Mouse (Mus musculus) urinary bladder, postnatal 4 days (tissue): ENCODE data around the gene Snx29.
"Not testable (repeated sequence)": the region's sequence is repeated elsewhere in the genome, so short reads cannot be mapped to it uniquely, and the experiment has no call there.

ENCODE experiments used
- DNase-seq, 2 experiments: peaks; one replicate each; pipeline ENCODE4 v3.0.0; 2021 to 2022; ENCODE audit warnings: low spot score in 2 of 2

Snx29 gene

DNA sequence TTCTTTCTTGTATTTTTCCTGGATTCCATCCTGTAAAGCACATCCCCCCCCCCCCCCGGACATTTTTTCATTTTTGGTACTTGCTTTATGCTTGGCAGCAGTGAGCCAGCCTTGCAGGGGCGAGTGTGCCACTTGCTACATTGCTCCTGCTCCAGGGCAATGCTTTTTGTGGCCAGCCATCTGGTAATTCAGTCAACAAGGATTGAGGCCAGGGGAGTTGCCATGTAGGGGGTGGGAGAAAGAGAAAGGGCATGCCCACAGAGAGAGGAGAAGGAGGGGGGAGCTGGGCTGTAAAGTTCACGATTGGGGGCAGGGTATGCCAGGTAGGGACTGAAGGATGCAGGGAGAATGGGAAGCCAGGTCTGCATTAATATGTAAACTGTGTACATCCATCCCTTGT, 210.7 kb downstream of the Snx29 start:
- DNase-seq = no peak

DNA sequence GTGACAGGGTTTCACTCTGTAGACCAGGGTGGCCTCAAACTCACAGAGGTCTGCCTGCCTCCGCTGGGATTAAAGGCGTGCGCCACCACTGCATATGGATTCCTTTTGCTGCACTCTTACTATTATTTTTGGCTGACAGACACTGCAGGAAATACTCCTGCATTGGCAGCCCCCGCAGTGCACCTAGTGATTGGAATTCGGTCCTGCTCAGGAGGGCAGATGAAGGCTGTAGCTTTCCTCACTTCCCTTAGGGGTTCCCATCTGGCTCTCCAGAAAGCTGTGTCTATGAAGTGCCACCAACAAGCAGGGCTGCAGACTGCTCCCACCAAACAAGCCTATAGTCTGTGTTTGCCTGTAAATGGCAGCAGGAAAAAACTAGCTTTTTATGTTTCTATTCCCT, 215.0 kb downstream of the Snx29 start:
- DNase-seq = no peak

GRCm38 (mm10) chr16:11538191-11538590, 215.5 kb downstream of the Snx29 start:
- DNase-seq = peak in 1 of 2 experiments; percentile 49

GRCm38 (mm10) chr16:11540961-11541360, 218.3 kb downstream of the Snx29 start:
- no peak for DNase-seq

DNA sequence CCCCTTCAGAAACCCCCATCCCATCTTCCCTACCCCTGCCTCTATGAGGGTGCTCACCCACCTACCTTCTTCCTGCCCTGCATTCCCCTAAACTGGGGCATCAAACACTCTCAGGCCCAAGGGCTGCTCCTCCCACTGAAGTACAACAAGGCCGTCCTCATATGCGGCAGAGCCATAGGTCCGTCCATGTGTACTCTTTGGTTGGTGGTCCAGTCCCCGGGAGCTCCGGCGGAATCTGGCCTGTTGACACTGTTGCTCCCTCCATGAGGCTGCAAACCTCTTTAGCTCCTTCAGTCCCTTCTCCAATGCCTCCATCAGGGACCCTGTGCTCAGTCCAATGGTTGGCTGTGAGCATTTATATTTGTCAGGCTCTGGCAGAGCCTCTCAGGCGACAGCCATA, 219.1 kb downstream of the Snx29 start:
- DNase-seq = peak in 1 of 2 experiments; percentile 55

DNA sequence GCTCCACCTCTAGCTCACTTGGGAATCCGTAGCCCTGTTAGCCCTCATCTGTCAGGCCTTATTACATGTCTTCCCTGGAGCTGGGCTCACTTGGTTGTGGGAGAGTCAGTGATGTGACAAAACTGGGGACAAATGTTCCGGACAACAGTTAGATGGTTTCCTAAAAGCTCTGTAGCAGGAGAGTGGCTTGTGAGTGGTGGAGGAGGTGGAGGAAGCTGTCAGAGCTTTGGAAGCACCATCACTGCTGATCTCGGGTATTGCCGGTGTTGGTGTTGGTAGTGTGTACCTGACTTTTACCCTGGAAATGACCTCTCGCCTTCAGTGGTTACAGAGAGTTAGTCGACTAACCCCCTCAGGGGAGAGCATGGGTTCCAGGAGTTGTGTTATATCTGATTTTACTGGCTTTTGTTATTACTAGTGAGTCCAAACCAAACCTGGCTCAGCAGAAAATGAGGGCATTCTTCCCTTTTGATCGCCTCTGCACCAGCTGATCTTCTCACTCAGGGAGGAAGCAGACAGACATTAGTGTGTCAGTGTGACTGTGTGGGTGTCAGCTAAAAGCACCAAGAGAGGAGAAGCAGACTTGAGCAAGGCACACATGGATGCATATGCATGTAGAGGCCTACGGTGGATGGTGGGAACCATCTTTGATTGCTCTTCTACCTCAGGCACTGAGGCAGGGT, 227.5 kb downstream of the Snx29 start:
- DNase-seq = no peak

GRCm38 (mm10) chr16:11561714-11562113, 239.0 kb downstream of the Snx29 start:
- DNase-seq = no peak

DNA sequence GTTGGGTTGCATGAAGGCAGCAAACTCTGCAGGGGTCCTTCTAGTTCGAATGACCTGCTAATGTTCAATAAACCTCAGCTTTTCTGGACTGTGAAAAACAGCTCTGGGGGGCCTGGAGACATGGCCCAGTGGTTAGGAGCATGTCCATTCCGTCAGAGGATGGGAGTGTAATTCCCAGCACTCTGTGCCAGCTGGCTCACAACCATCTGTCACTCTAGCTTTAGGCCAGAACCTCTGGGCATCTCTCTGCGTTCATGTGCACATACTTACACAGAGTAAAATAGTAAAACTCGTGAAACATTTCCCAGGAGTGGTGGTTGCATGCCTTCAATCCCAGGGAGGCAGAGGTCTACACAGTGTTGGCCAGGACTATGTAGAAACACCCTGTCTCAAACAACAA, 241.1 kb downstream of the Snx29 start:
- DNase-seq = no peak

DNA sequence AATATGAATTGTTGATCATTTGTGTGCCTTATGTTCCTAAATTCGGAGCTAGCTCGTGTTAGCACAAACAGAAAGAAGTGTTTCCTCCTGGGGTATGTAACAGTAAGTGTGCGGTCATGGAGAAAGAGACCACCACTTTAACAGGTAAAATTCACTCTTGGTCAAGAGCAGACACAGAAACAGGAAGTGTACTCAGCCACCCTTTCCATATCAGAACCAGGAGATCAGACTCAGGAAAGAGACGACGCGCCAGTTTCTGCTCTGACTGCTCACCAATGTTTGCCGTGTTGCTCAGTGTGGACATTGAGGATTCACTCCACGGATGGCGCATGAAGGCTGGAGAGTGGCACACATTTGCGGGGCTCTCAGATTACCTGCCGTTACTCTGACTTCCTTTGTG, 242.4 kb downstream of the Snx29 start:
- DNase-seq = no peak

DNA sequence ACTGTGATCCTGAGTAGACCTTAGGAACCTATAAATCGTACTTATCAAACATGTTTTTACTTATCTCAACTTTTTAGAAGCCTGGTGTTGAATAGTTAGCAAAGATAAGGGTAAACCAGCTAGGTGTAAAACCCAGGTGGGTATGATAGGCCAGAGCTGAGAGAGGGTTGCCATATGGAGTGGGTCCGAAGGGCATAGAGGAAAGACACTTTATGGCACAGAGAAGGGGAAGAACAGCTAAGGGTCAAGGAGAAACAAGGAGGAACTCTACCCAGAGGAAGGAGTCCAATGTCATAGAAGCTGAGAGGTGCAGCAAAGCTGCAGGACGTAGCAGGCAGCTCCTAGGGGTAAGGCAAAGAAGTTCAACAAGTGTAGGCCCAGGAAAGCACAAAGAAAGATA, 244.9 kb downstream of the Snx29 start:
- DNase-seq = no peak

DNA sequence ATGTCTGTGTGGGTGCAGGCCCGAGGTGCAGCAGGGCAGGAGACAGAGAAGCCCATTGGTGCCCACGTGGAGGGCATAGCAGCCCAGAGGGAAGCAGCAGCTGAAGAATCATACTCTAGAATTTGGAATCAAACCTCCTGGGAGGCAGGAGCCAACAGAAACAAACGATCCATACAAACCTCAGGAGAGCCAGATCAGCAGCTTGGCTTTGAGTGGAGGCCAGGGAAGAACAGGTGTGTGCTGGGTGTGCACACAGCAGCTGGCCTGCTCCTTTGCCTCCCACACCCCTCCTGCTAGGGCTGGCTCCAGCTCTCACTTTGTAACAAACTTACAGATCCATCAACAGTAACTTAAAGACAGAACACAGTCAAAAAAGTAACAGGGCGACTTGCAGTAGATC, 245.4 kb downstream of the Snx29 start:
- no peak for DNase-seq

GRCm38 (mm10) chr16:11568601-11569000, 245.9 kb downstream of the Snx29 start:
- DNase-seq = no peak

GRCm38 (mm10) chr16:11569127-11569526, 246.4 kb downstream of the Snx29 start:
- no peak for DNase-seq

DNA sequence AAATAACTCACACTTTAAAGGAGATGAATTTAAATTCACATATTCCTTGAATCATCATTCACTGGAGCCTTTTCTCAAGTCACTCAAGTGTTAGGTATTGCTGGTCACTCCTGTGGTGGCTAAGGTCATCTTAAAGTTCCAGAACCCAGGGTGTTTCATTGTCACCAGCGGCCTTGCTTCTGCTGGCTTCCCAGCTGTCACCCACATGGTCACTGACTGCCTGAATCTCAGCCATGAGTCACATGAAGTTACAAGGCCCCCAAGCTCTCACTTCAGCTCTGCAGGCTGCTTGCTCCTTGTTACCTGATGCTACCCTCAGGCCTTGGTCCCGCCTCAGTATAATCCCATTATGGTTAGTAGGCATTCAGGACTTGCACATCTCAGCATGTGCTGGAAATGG, 247.4 kb downstream of the Snx29 start:
- DNase-seq = no peak

DNA sequence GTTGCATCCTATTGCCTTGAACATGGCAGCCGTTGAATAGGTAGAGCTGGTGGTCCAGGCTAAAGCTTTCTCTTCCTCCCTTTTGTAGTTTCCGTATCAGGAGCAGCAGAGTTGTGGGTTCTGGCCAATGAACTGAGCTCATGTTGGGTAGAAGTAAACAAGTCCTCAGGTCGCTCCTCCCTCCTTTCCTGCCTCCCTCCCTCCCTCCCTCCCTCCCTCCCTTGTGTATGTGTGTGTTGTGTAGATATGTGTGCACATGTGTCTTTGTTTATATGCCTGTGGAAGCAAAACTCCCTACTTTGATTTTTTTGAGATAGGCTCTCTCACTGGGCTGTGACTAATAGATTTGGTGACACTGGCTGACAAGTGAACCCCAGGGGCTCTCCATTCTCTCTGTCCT, 251.8 kb downstream of the Snx29 start:
- DNase-seq = no peak

DNA sequence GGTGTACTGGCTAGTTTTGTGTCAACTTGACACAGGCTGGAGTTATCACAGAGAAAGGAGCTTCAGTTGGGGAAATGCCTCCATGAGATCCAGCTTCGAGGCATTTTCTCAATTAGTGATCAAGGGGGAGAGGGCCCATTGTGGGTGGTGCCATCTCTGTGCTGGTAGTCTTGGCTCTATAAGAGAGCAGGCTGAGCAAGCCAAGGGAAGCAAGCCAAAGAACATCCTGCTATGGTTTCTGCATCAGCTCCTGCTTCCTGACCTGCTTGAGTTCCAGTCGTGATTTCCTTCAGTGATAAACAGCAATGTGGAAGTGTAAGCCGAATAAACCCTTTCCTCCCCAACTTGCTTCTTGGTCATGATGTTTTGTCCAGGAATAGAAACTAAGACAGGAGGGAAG, 253.0 kb downstream of the Snx29 start:
- not testable (repeated sequence) for DNase-seq

- no peak for DNase-seq
Observed at GRCm38 (mm10) chr16:11577541-11578255, 255.0 kb downstream of the Snx29 start.

GRCm38 (mm10) chr16:11579676-11580098, 257.0 kb downstream of the Snx29 start:
- no peak for DNase-seq

DNA sequence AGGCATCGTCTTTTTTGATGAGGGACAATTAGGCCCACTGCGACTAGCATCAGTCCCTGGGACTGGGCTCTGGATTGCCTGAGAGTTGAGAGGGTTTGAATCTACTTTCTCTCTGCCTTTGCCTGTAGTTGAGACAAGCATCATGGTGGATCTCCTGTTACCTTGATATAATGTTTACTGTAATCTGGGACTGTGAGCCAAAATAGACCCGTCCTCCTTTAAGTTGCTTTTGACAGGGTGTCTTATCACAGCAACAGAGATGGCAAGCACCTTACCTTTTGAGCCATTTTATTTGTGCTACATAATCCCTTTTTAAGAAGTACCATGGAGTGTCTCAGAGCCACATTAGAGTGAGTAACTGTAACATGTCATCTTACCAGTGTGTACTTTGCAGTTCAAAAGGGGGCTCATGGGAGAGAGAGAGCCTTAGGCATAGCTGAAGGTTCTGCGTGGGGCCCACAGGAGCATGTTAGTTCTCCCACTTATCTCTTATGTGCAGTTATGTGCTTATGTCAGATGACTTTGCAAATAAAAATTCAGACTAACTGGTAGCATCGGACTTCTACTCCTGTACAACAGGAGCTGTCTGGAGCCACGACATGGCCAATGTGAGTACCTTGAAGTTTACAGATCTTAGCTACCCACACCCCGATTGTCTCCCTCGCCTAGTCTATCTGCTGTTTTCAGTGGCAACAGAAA, 261.4 kb downstream of the Snx29 start:
- no peak for DNase-seq

GRCm38 (mm10) chr16:11588689-11589088, 266.0 kb downstream of the Snx29 start:
- DNase-seq = no peak

GRCm38 (mm10) chr16:11589336-11589735, 266.6 kb downstream of the Snx29 start:
- no peak for DNase-seq

DNA sequence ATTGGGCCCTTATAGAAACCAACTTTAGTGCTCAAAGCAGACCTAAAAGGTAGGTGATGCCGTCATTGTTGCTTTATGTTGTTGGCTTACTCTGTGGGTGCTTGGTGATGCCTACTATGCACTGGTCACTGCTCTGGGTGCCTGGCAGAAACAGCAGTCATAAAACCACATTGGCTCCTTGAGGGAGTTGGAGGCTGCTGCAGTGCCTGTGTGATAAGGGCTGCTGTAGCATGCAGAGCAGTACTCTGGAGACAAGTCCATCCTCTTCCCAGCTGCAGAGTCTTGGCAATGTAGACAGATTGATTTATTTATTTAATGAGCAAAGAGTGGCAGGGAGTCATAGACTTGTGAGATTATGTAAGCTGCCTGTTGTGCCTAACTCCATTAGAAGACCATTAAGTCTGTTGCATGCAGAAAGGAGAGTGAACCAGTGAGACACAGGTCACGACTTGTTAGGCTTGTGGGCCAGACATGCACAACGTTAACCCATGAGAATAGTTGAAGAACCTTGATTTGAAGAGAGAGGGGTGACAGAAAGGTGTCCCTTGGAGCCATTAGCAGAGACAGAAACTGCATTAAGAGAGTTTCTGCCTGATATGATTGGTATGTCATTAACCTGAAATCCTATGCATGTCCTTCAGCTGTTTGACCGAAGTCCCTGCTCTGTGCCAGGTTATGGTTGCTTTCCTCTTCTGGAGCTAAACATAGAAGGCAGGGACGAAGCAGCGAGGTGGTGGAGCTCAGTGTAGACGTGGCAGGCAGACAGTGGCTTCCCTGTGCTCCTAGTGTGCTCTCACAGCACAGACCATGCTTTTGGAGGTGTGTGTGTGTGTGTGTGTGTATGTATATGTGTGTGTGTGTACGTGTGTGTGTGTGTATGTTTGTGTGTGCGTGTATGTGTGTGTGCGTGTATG, 267.3 kb downstream of the Snx29 start:
- DNase-seq = no peak
